Mouse (Mus musculus) ovary, adult 2 months (tissue): ENCODE results near the gene Rbm39. TPM values are rescaled to one million over a fixed set of nuclear protein-coding genes. Genes with fewer than 3 reads are reported as not detected.

Source experiments
- polyA plus RNA-seq: library from polyadenylated mRNA; depleted of rRNA; stranded (reverse); fragments of >200 nt; gene quantifications from 2 replicates; pipeline ENCODE4 v1.2.3, GENCODE M21; 2012; rRNA removed

Gene Rbm39
- 64.9 and 70.8 TPM in 2 replicates for polyA plus RNA-seq

GRCm38 (mm10) chr2:156180094-156180821, at the start of gene Rbm39:
Gene Rbm39 (minus strand): TSS chr2:156180238.

GRCm38 (mm10) chr2:156196302-156197128, 16.5 kb upstream of the Rbm39 start, which contains the start of gene Phf20:
Gene Phf20 (plus strand): TSS chr2:156196466.

DNA sequence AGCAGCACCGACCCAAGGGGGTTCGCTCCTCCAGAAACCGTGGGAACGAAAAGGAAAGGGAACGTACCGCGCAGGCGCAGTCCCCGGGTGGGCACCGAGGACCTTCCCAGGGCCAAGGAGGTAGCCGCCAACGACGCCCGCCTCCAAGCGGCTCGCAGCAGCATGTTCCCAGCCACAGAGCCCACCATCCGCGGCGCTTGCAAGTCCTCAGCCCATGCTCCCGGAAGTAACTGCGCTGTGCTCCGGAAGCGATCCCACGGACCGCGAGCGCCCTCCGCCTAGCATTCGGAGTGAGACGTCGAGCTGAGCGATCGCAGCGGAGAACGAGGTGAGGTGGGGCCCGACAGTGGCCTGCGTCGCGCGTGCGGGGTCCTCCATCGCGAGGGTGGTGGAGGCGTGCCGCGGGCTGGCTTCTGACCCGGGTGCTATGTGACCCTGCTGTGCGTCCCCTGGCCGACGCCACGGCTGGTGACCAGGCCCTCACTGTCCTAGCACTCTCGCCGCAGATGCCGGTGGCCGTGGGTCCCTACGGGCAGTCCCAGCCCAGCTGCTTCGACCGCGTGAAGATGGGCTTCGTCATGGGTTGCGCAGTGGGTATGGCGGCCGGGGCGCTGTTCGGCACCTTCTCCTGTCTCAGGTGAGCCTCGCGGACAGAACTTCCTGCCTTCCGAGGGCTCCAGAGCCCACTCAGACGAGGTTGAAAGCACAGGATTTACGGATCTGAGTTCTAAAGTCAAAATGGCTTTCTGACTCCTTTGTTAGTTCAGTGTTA, 35.9 kb downstream of the Rbm39 start, which contains the start of the genes Romo1 and Nfs1:
Gene Romo1, plus strand, starts transcription at position 87 of the 772 bp plus-strand sequence.
Gene Nfs1, minus strand, starts transcription at position 234 of the 772 bp plus-strand sequence.

DNA sequence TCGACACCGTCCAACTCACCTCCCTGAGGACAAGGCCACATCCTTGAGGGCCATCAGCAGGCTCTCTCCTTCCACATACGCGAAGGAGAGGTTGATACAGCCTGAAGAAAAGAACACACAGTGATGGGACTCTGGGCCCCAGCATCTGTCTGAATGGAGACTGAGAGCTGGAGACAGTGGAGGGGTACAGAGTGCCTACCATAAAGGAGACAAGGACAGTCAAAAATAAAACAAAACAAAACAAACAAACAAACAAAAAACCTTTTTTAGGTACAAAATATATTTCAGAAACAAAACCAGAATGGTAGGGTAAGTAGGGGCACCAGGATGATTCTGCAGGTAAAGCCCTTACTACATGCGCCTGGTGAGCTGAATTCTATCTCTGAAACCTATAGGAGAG, 53.0 kb downstream of the Rbm39 start, which contains the start of gene Gm28036:
Gene Gm28036, minus strand, starts transcription at position 101 of the 400 bp plus-strand sequence.

DNA sequence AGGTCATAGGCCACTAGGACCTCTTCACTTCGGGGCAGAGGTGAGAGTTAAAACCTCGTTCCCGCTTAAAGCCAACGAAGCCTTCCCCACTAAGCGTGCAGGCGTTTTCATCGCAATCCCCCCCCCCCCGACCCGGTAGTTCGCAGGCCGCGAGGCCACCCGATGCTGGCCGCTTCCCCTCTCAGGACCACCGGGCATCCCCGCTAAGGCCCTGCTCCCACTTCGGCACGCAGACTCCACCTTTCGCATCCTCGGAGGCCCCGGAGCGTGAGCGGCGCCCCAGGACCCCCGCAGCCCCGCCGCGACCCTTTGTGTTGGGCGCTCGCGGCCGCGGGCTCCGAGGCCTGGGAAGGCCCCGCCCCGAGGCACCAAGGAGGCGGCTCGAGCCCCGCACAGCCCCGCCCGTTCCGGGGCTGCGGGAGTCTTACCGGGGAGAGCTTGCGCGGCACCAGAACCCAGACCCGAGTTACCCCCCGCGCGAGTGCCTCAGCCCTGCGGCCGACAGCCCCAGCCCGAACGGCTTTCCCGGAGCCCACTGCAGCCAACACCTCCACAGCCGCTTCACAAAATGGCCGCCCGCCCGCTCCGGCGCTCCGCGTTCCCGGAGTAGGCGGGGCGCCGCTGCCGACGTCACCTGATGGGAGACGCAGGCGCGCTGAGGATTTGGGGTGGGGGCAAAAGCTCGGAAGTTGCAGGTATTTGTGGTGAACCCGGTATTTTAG, 68.5 kb downstream of the Rbm39 start, which contains the start of the genes Cpne1 and Rbm12:
Gene Cpne1, minus strand, starts transcription at position 608 of the 722 bp plus-strand sequence.
Gene Rbm12, minus strand, starts transcription at position 621 of the 722 bp plus-strand sequence.

Other genes starting within 250 kb of the Rbm39 start
- 16.7 and 23.2 TPM in 2 replicates for gene Uqcc1, start 249.9 kb downstream of the Rbm39 start, polyA plus RNA-seq
- not detected in 2 replicates for gene Gm15557, start 239.5 kb downstream of the Rbm39 start, polyA plus RNA-seq
- 0.85 and 0.87 TPM in 2 replicates for gene Gdf5, start 234.9 kb downstream of the Rbm39 start, polyA plus RNA-seq
- 12.7 and 14.5 TPM in 2 replicates for gene Cep250, start 223.8 kb downstream of the Rbm39 start, polyA plus RNA-seq
- 1.3 and 1.9 TPM in 2 replicates for gene 6430550D23Rik, start 172.3 kb downstream of the Rbm39 start, polyA plus RNA-seq
- 340 and 531 TPM in 2 replicates for gene Ergic3, start 172.2 kb downstream of the Rbm39 start, polyA plus RNA-seq
- 0.69 and 2.6 TPM in 2 replicates for gene Fer1l4, start 127.3 kb downstream of the Rbm39 start, polyA plus RNA-seq
- gene Spag4, start 115.1 kb downstream of the Rbm39 start, polyA plus RNA-seq: 3.5 and 4.3 TPM in 2 replicates
- gene Cpne1, start 68.3 kb downstream of the Rbm39 start, polyA plus RNA-seq: 100 and 120 TPM in 2 replicates
- gene Rbm12, start 68.3 kb downstream of the Rbm39 start, polyA plus RNA-seq: 7.3 and 30.1 TPM in 2 replicates
- 0.69 and 1.3 TPM in 2 replicates for gene Gm28036, start 53.1 kb downstream of the Rbm39 start, polyA plus RNA-seq
- gene Romo1, start 36.2 kb downstream of the Rbm39 start, polyA plus RNA-seq: 334 and 385 TPM in 2 replicates
- gene Nfs1, start 36.1 kb downstream of the Rbm39 start, polyA plus RNA-seq: 77.6 and 79.5 TPM in 2 replicates
- gene Phf20, start 16.2 kb upstream of the Rbm39 start, polyA plus RNA-seq: 29.2 and 32.2 TPM in 2 replicates
- gene Cnbd2, start 132.1 kb upstream of the Rbm39 start, polyA plus RNA-seq: 1.2 and 1.5 TPM in 2 replicates
- gene Scand1, start 132.5 kb upstream of the Rbm39 start, polyA plus RNA-seq: 289 and 408 TPM in 2 replicates
- gene Epb41l1, start 240.7 kb upstream of the Rbm39 start, polyA plus RNA-seq: 46.6 and 50.9 TPM in 2 replicates